Mouse (Mus musculus): ENCODE data around the gene Oser1. TPM values are rescaled to one million over a fixed set of nuclear protein-coding genes. Genes with fewer than 3 reads are reported as not detected.

The Oser1 gene
- polyA plus RNA-seq, 1 experiment from 2014 or later: 79.1 TPM

- no peak for ATAC-seq (replicated peaks)
- peaks cover 27% of the 10 kb centered on the region for H3K4me1 ChIP-seq
- H3K9ac ChIP-seq (replicated peaks): peak overlapping the region; percentile 93
- H3K27ac ChIP-seq (replicated peaks): peak overlapping the region; percentile 84; the same call in 1 of the 2 replicates
- 75% methylated on average over 1 of the region's 1 CpGs for WGBS
- H3K4me2 ChIP-seq (replicated peaks): peak overlapping the region; percentile 67
- no peaks in the 10 kb centered on the region for H3K27me3 ChIP-seq
- peak overlapping the region; percentile 99 for H3K4me3 ChIP-seq
- no peaks in the 10 kb centered on the region for H3K36me3 ChIP-seq
- no peaks in the 10 kb centered on the region for H3K9me3 ChIP-seq
Observed at GRCm38 (mm10) chr2:163439488-163439887, 15.0 kb upstream of the Oser1 start.

- H3K9me3 ChIP-seq: no peaks in the 10 kb centered on the region
- WGBS: 1% methylated on average over 30 of the region's 30 CpGs
- peak overlapping the region; percentile 67 for H3K4me2 ChIP-seq (replicated peaks)
- H3K36me3 ChIP-seq: no peaks in the 10 kb centered on the region
- H3K4me1 ChIP-seq: peaks cover 27% of the 10 kb centered on the region
- H3K4me3 ChIP-seq: peak overlapping the region; percentile 99
- no peaks in the 10 kb centered on the region for H3K27me3 ChIP-seq
- peak overlapping the region; percentile 93 for H3K9ac ChIP-seq (replicated peaks)
- H3K27ac ChIP-seq (replicated peaks): peak overlapping the region; percentile 84
- ATAC-seq (replicated peaks): peak; percentile 75
Observed at GRCm38 (mm10) chr2:163438619-163439451, 14.3 kb upstream of the Oser1 start.

- 0% methylated on average over 15 of the region's 18 CpGs for WGBS
- peaks cover 27% of the 10 kb centered on the region for H3K4me1 ChIP-seq
- ATAC-seq (replicated peaks): peak; percentile 86
- H3K27ac ChIP-seq (replicated peaks): peak within 1 kb of the TSS; percentile 84
- H3K4me2 ChIP-seq (replicated peaks): peak within 1 kb of the TSS; percentile 67
- peak within 1 kb of the TSS; percentile 93 for H3K9ac ChIP-seq (replicated peaks)
- H3K4me3 ChIP-seq: peak within 1 kb of the TSS; percentile 99
- H3K27me3 ChIP-seq: no peaks in the 10 kb centered on the region
- no peaks in the 10 kb centered on the region for H3K9me3 ChIP-seq
- no peaks in the 10 kb centered on the region for H3K36me3 ChIP-seq
Observed at GRCm38 (mm10) chr2:163438246-163438618, 13.7 kb upstream of the Oser1 start, which contains the start of gene Gdap1l1. Gdap1l1 (plus strand) TSS chr2:163438476.

- Histone ChIP-seq H3K27ac (replicated peaks) (peak overlapping the region; percentile 84), H3K9me3 (no peaks in the 10 kb centered on the region), H3K4me1 (peaks cover 27% of the 10 kb centered on the region), H3K27me3 (no peaks in the 10 kb centered on the region), H3K36me3 (no peaks in the 10 kb centered on the region), H3K4me2 (replicated peaks) (peak overlapping the region; percentile 67), H3K9ac (replicated peaks) (peak overlapping the region; percentile 93), H3K4me3 (peak overlapping the region; percentile 99)
- WGBS: 34% methylated on average over 4 of the region's 4 CpGs
- no peak for ATAC-seq (replicated peaks)
Observed at GRCm38 (mm10) chr2:163437800-163438199, 13.3 kb upstream of the Oser1 start.

- Histone ChIP-seq H3K4me2 (replicated peaks) (no peak overlapping the region), H3K27me3 (no peaks in the 10 kb centered on the region), H3K9ac (replicated peaks) (no peak overlapping the region), H3K36me3 (no peaks in the 10 kb centered on the region), H3K9me3 (no peaks in the 10 kb centered on the region), H3K4me3 (no peak overlapping the region), H3K4me1 (peaks cover 9% of the 10 kb centered on the region), H3K27ac (replicated peaks) (no peak overlapping the region)
- no peak for ATAC-seq (replicated peaks)
- WGBS: 27% methylated on average over 4 of the region's 4 CpGs
Observed at GRCm38 (mm10) chr2:163433971-163434370, 9.5 kb upstream of the Oser1 start.

GRCm38 (mm10) chr2:163431289-163431688 lies 6.8 kb upstream of the Oser1 start:
- Histone ChIP-seq H3K4me3 (no peak overlapping the region), H3K27me3 (no peaks in the 10 kb centered on the region), H3K9me3 (no peaks in the 10 kb centered on the region), H3K4me1 (no peaks in the 10 kb centered on the region), H3K4me2 (replicated peaks) (no peak overlapping the region), H3K27ac (replicated peaks) (no peak overlapping the region), H3K36me3 (no peaks in the 10 kb centered on the region), H3K9ac (replicated peaks) (no peak overlapping the region)
- ATAC-seq (replicated peaks): no peak
- 91% methylated on average over 9 of the region's 9 CpGs for WGBS

- Histone ChIP-seq H3K9me3 (no peaks in the 10 kb centered on the region), H3K36me3 (no peaks in the 10 kb centered on the region), H3K9ac (replicated peaks) (no peak overlapping the region), H3K27me3 (no peaks in the 10 kb centered on the region), H3K27ac (replicated peaks) (no peak overlapping the region), H3K4me1 (no peaks in the 10 kb centered on the region), H3K4me2 (replicated peaks) (no peak overlapping the region), H3K4me3 (no peak overlapping the region)
- no peak for ATAC-seq (replicated peaks)
- 49% methylated on average over 4 of the region's 4 CpGs for WGBS
Observed at GRCm38 (mm10) chr2:163428346-163429011, 4.0 kb upstream of the Oser1 start.

- H3K9me3 ChIP-seq: no peaks in the 10 kb centered on the region
- H3K27me3 ChIP-seq: no peaks in the 10 kb centered on the region
- no peak overlapping the region for H3K4me3 ChIP-seq
- no peak overlapping the region for H3K27ac ChIP-seq (replicated peaks)
- H3K36me3 ChIP-seq: no peaks in the 10 kb centered on the region
- 83% methylated on average over 9 of the region's 9 CpGs for WGBS
- ATAC-seq (replicated peaks): no peak
- H3K4me2 ChIP-seq (replicated peaks): no peak overlapping the region
- H3K9ac ChIP-seq (replicated peaks): no peak overlapping the region
- H3K4me1 ChIP-seq: peaks cover 24% of the 10 kb centered on the region
Observed at GRCm38 (mm10) chr2:163422895-163423660, 1.4 kb downstream of the Oser1 start.

- H3K27me3 ChIP-seq: no peaks in the 10 kb centered on the region
- ATAC-seq (replicated peaks): no peak
- WGBS: 31% methylated on average over 10 of the region's 10 CpGs
- peak overlapping the region; percentile 93 for H3K27ac ChIP-seq (replicated peaks)
- peak overlapping the region; percentile 96 for H3K4me3 ChIP-seq
- no peaks in the 10 kb centered on the region for H3K9me3 ChIP-seq
- H3K9ac ChIP-seq (replicated peaks): peak overlapping the region; percentile 93
- no peaks in the 10 kb centered on the region for H3K36me3 ChIP-seq
- peak overlapping the region; percentile 81 for H3K4me2 ChIP-seq (replicated peaks)
- H3K4me1 ChIP-seq: peaks cover 32% of the 10 kb centered on the region
Observed at GRCm38 (mm10) chr2:163420366-163420886, 4.1 kb downstream of the Oser1 start.

GRCm38 (mm10) chr2:163419346-163420045 lies 5.0 kb downstream of the Oser1 start:
- no peaks in the 10 kb centered on the region for H3K27me3 ChIP-seq
- peak overlapping the region; percentile 93 for H3K9ac ChIP-seq (replicated peaks)
- peaks cover 32% of the 10 kb centered on the region for H3K4me1 ChIP-seq
- H3K4me3 ChIP-seq: peak overlapping the region; percentile 96
- ATAC-seq (replicated peaks): peak; percentile 99
- H3K36me3 ChIP-seq: peaks cover 3% of the 10 kb centered on the region; the same call in 1 of the 2 replicates
- no peaks in the 10 kb centered on the region for H3K9me3 ChIP-seq
- H3K4me2 ChIP-seq (replicated peaks): peak overlapping the region; percentile 91
- under 1% methylated on average over 70 of the region's 71 CpGs for WGBS
- H3K27ac ChIP-seq (replicated peaks): peak overlapping the region; percentile 93

GRCm38 (mm10) chr2:163418841-163419345 lies 5.6 kb downstream of the Oser1 start:
- Histone ChIP-seq H3K4me1 (peaks cover 32% of the 10 kb centered on the region), H3K4me2 (replicated peaks) (peak overlapping the region; percentile 91), H3K27me3 (no peaks in the 10 kb centered on the region), H3K4me3 (peak overlapping the region; percentile 96), H3K9ac (replicated peaks) (peak overlapping the region; percentile 91), H3K27ac (replicated peaks) (peak overlapping the region; percentile 65), H3K9me3 (no peaks in the 10 kb centered on the region), H3K36me3 (peaks cover 7% of the 10 kb centered on the region; the same call in 1 of the 2 replicates)
- ATAC-seq (replicated peaks): peak; percentile 3; the same call in 1 of the 2 replicates
- WGBS: under 1% methylated on average over 50 of the region's 50 CpGs

Measured in forebrain, embryonic 15.5 days (tissue).